In genomic region chr13:55058042-55058441, GRCm38 (mm10) we compare ENCODE assay signal across 8 mouse cellular contexts. TPM values are rescaled to one million over a fixed set of nuclear protein-coding genes. Genes with fewer than 3 reads are reported as not detected.
A peak's percentile ranks its signal among the peaks of the same experiment; 100 is the strongest.
DNase-seq lines count a peak whose midpoint lies in the region; ATAC-seq lines count a peak whose summit lies in the region.

No protein-coding gene starts in this region.

- no peak overlapping the region for H3K9ac ChIP-seq in hindbrain, embryonic 14.5 days

- no peak for ATAC-seq in hindbrain, embryonic 14.5 days (ENCODE audit: low FRiP score)
- ATAC-seq in frontal cortex, adult (ENCODE audit: low TSS enrichment): no peak

- 95% methylated on average over 2 of the region's 2 CpGs for WGBS in hindbrain, embryonic 10.5 days
- WGBS in hindbrain, embryonic 14.5 days: 94% methylated on average over 2 of the region's 2 CpGs

- H3K4me3 ChIP-seq in hindbrain, embryonic 10.5 days: no peak overlapping the region
- no peak overlapping the region for H3K4me3 ChIP-seq in hindbrain, embryonic 14.5 days (replicated peaks; ENCODE audit: low read length)

- H3K36me3 ChIP-seq in hindbrain, embryonic 10.5 days: peaks cover 34% of the 10 kb centered on the region
- H3K36me3 ChIP-seq in hindbrain, embryonic 14.5 days (replicated peaks; ENCODE audit: control insufficient read depth, insufficient read depth): peaks cover 6% of the 10 kb centered on the region; the same call in 1 of the 2 replicates

- H3K4me2 ChIP-seq in hindbrain, embryonic 14.5 days (replicated peaks): no peak overlapping the region

- H3K4me1 ChIP-seq in hindbrain, embryonic 10.5 days (replicated peaks): no peaks in the 10 kb centered on the region
- H3K4me1 ChIP-seq in hindbrain, embryonic 14.5 days (replicated peaks; ENCODE audit: control insufficient read depth, insufficient read depth, low read length): no peaks in the 10 kb centered on the region

- no peaks in the 10 kb centered on the region for H3K9me3 ChIP-seq in hindbrain, embryonic 10.5 days
- no peaks in the 10 kb centered on the region for H3K9me3 ChIP-seq in hindbrain, embryonic 14.5 days (ENCODE audit: control insufficient read depth, low read length)

- H3K27ac ChIP-seq in hindbrain, embryonic 10.5 days: no peak overlapping the region
- H3K27ac ChIP-seq in hindbrain, embryonic 14.5 days: no peak overlapping the region

- DNase-seq in hindbrain, embryonic 10.5 days (ENCODE audit: low spot score): peak; percentile 9
- DNase-seq in hindbrain, embryonic 14.5 days (ENCODE audit: low spot score): no peak
- DNase-seq in CD4-positive, CD25-positive, alpha-beta regulatory T cell, adult 2 months (ENCODE audit: low read depth, low spot score): peak; percentile 53
- peak; percentile 7 for DNase-seq in adrenal gland, postnatal 25 days
- DNase-seq in kidney, postnatal 14 days: peak; percentile 5
- DNase-seq in thymus, postnatal 36 days: peak; percentile 13 to 23
- no peak for DNase-seq in right cerebral cortex, postnatal 36 days (ENCODE audit: low spot score in 2 of 2)

- H3K27me3 ChIP-seq in hindbrain, embryonic 10.5 days (ENCODE audit: insufficient read depth, poor library complexity, severe bottlenecking): no peaks in the 10 kb centered on the region
- H3K27me3 ChIP-seq in hindbrain, embryonic 14.5 days (ENCODE audit: control insufficient read depth, insufficient read depth, low read length): no peaks in the 10 kb centered on the region

RNA-seq across cellular contexts. Expression of gene Hk3, which starts 36.9 kb away (rescaled TPM):
- polyA plus RNA-seq in hindbrain, embryonic 10.5 days (2016; fragmentation: Nextera tagmentation; extraction: Ambion mirVana): 0.55 and 0.85 TPM in 2 replicates
- polyA plus RNA-seq in hindbrain, embryonic 14.5 days (2014; fragmentation: Nextera tagmentation; extraction: Ambion mirVana): 0.70 and 0.83 TPM in 2 replicates
- total RNA-seq in adrenal gland, postnatal 25 days (2021): 0.52 and 0.88 TPM in 2 replicates

RNA-seq across cellular contexts. Expression of gene Uimc1, which starts 42.1 kb away (rescaled TPM):
- 18.6 and 22.6 TPM in 2 replicates for polyA plus RNA-seq in hindbrain, embryonic 10.5 days (2016; fragmentation: Nextera tagmentation; extraction: Ambion mirVana)
- 20.8 and 21.5 TPM in 2 replicates for polyA plus RNA-seq in hindbrain, embryonic 14.5 days (2014; fragmentation: Nextera tagmentation; extraction: Ambion mirVana)
- total RNA-seq in adrenal gland, postnatal 25 days (2021): 36.7 and 38.0 TPM in 2 replicates

RNA-seq across cellular contexts. Expression of gene Zfp346, which starts 47.1 kb away (rescaled TPM):
- polyA plus RNA-seq in hindbrain, embryonic 10.5 days (2016; fragmentation: Nextera tagmentation; extraction: Ambion mirVana): 23.5 and 24.9 TPM in 2 replicates
- polyA plus RNA-seq in hindbrain, embryonic 14.5 days (2014; fragmentation: Nextera tagmentation; extraction: Ambion mirVana): 30.9 and 33.4 TPM in 2 replicates
- 71.6 and 76.2 TPM in 2 replicates for total RNA-seq in adrenal gland, postnatal 25 days (2021)

Comparison
In these comparisons a context has a peak if more than half of its experiments do, and no peak if none do; other contexts are left out.
1. DNase-seq: peak in hindbrain, embryonic 10.5 days (single experiment), CD4-positive, CD25-positive, alpha-beta regulatory T cell, adult 2 months (single experiment), adrenal gland, postnatal 25 days (single experiment), kidney, postnatal 14 days (single experiment) and thymus, postnatal 36 days (2 of 2); none in hindbrain, embryonic 14.5 days (single experiment) and right cerebral cortex, postnatal 36 days (0 of 2).